Mouse (Mus musculus) kidney, adult 18-20 months (tissue): ENCODE measurements around the gene Hdhd5.

Source experiments
- DNase-seq: peaks from one replicate; pipeline ENCODE4 v3.0.0; 2021

The Hdhd5 gene

GRCm38 (mm10) chr6:120531020-120531965 lies at the start of gene Hdhd5:
Hdhd5 (minus strand) TSS chr6:120531319.
- DNase-seq, result peak; percentile 93

GRCm38 (mm10) chr6:120580713-120581015 lies 49.5 kb upstream of the Hdhd5 start:
- no peak for DNase-seq

GRCm38 (mm10) chr6:120579831-120580712 lies 49.0 kb upstream of the Hdhd5 start:
- DNase-seq, result peak; percentile 75

GRCm38 (mm10) chr6:120579110-120579830 lies 48.2 kb upstream of the Hdhd5 start:
- DNase-seq, result no peak

GRCm38 (mm10) chr6:120578471-120578870 lies 47.4 kb upstream of the Hdhd5 start:
- DNase-seq, result no peak

GRCm38 (mm10) chr6:120572372-120572771 lies 41.3 kb upstream of the Hdhd5 start:
- DNase-seq, result no peak

GRCm38 (mm10) chr6:120568257-120568656 lies 37.1 kb upstream of the Hdhd5 start:
- no peak for DNase-seq

- DNase-seq, result no peak
These were observed 36.1 kb upstream of the Hdhd5 start for GRCm38 (mm10) chr6:120566911-120567909.

- DNase-seq, result no peak
These were observed 25.5 kb upstream of the Hdhd5 start for GRCm38 (mm10) chr6:120556641-120557040.

GRCm38 (mm10) chr6:120555983-120556567 lies 25.0 kb upstream of the Hdhd5 start:
- no peak for DNase-seq

GRCm38 (mm10) chr6:120555152-120555551 lies 24.0 kb upstream of the Hdhd5 start:
- DNase-seq, result no peak

- no peak for DNase-seq
These were observed 19.1 kb upstream of the Hdhd5 start for GRCm38 (mm10) chr6:120550173-120550572.

GRCm38 (mm10) chr6:120548581-120548980 lies 17.5 kb upstream of the Hdhd5 start:
- DNase-seq, result no peak

GRCm38 (mm10) chr6:120546973-120547372 lies 15.9 kb upstream of the Hdhd5 start:
- no peak for DNase-seq

- no peak for DNase-seq
These were observed 15.2 kb upstream of the Hdhd5 start for GRCm38 (mm10) chr6:120546292-120546691.

- DNase-seq, result no peak
These were observed 10.9 kb upstream of the Hdhd5 start for GRCm38 (mm10) chr6:120542061-120542460.

GRCm38 (mm10) chr6:120541386-120541785 lies 10.3 kb upstream of the Hdhd5 start:
- no peak for DNase-seq

GRCm38 (mm10) chr6:120539781-120540231 lies 8.7 kb upstream of the Hdhd5 start:
- DNase-seq, result no peak

GRCm38 (mm10) chr6:120539132-120539759 lies 8.1 kb upstream of the Hdhd5 start:
- peak; percentile 82 for DNase-seq

GRCm38 (mm10) chr6:120536337-120536736 lies 5.2 kb upstream of the Hdhd5 start:
- DNase-seq, result no peak

- no peak for DNase-seq
These were observed 1.5 kb upstream of the Hdhd5 start for GRCm38 (mm10) chr6:120532594-120532993.
